Mouse (Mus musculus) midbrain, embryonic 16.5 days (tissue): Measurements from ENCODE around the gene Etfdh. TPM values are rescaled to one million over a fixed set of nuclear protein-coding genes. Genes with fewer than 3 reads are reported as not detected.

Source experiments
- ATAC-seq: fragments of 200-750 bp; cut with Nextera tagmentation; 2 replicates; pipeline ENCODE4 v1.8.0; 2017; ENCODE audit warnings: moderate TSS enrichment
- H3K27ac ChIP-seq: fragments of 300-500 bp; sonication (generic); 2 replicates; pipeline ENCODE4 v1.5.1; 2014; ENCODE audit warnings: mild to moderate bottlenecking, low read length, mixed read lengths
- H3K27me3 ChIP-seq: fragments of 300-500 bp; sonication (generic); 2 replicates; pipeline ENCODE4 v1.6.1; 2014; ENCODE audit warnings: low read depth, low read length, mixed read lengths; ENCODE audit not compliant: control insufficient read depth, insufficient read depth
- H3K36me3 ChIP-seq: fragments of 300-500 bp; sonication (generic); 2 replicates; pipeline ENCODE4 v1.6.1; 2014; ENCODE audit warnings: mild to moderate bottlenecking, low read length, moderate library complexity, mixed read lengths; ENCODE audit not compliant: control insufficient read depth, insufficient read depth
- H3K4me1 ChIP-seq: fragments of 300-500 bp; sonication (generic); 2 replicates; pipeline ENCODE4 v1.6.1; 2014; ENCODE audit warnings: mild to moderate bottlenecking, low read length, mixed read lengths; ENCODE audit not compliant: control insufficient read depth, insufficient read depth
- H3K4me2 ChIP-seq: fragments of 300-500 bp; sonication (generic); 2 replicates; pipeline ENCODE4 v1.6.1; 2014; ENCODE audit warnings: mild to moderate bottlenecking, low read length, mixed read lengths
- H3K4me3 ChIP-seq: fragments of 300-500 bp; sonication (generic); 2 replicates; pipeline ENCODE4 v1.5.1; 2014; ENCODE audit warnings: low read depth, mild to moderate bottlenecking, low read length, moderate library complexity, mixed read lengths
- H3K9ac ChIP-seq: fragments of 300-500 bp; sonication (generic); 2 replicates; pipeline ENCODE4 v1.6.1; 2014; ENCODE audit warnings: low read depth, low read length, mixed read lengths
- H3K9me3 ChIP-seq: fragments of 300-500 bp; sonication (generic); replicated peaks from 2 replicates; pipeline ENCODE4 v1.6.1; 2014; ENCODE audit warnings: mild to moderate bottlenecking, low read length, mixed read lengths; ENCODE audit not compliant: control insufficient read depth, poor library complexity, severe bottlenecking
- WGBS: fragments of 180-500 bp; shearing (Covaris S2); extraction: QIAGEN DNeasy Blood & Tissue Kit; methylation state at CpG from one replicate; pipeline ENCODE4 v1.1.7; 2014; 5-methylcytosine and 5-hydroxymethylcytosine counted together
- polyA plus RNA-seq: library from polyadenylated mRNA; unstranded; fragments of >200 nt; fragmentation: Nextera tagmentation; extraction: Ambion mirVana; gene quantifications from 2 replicates; pipeline ENCODE4 v1.2.1, GENCODE M21; 2015

Etfdh gene
- polyA plus RNA-seq, 1 experiment from 2014 or later, result 39.4 TPM

GRCm38 (mm10) chr3:79572399-79572798, 56.9 kb downstream of the Etfdh start:
- no peaks in the 10 kb centered on the region for H3K27me3 ChIP-seq
- ATAC-seq, result no peak
- WGBS, result 66% methylated on average over 3 of the region's 3 CpGs
- H3K9ac ChIP-seq, result no peak overlapping the region
- peaks cover 12% of the 10 kb centered on the region for H3K4me1 ChIP-seq
- H3K9me3 ChIP-seq, result no peaks in the 10 kb centered on the region
- H3K4me3 ChIP-seq, result no peak overlapping the region
- no peak overlapping the region for H3K4me2 ChIP-seq
- no peaks in the 10 kb centered on the region for H3K36me3 ChIP-seq
- H3K27ac ChIP-seq, result no peak overlapping the region

DNA sequence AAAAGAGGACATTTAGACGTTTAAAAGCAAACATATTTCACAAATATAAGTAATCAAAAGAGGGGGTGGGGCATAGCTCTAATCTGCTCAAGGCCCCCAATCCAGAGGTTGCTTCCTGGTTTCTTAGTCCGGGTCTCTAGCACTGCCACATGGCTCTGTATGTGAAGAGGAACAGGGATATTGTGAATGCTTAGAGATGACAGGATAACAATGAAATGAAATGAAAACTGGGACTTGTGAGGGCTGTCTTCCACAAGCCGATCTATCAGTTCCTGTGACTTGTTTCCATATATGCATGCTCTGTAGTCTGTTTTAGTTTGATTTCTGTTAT, 60.0 kb downstream of the Etfdh start:
- H3K27me3 ChIP-seq, result no peaks in the 10 kb centered on the region
- no peak overlapping the region for H3K4me2 ChIP-seq
- H3K9me3 ChIP-seq, result no peaks in the 10 kb centered on the region
- no peak overlapping the region for H3K9ac ChIP-seq
- WGBS, result 84% methylated on average over 3 of the region's 3 CpGs
- H3K4me1 ChIP-seq, result peaks cover 16% of the 10 kb centered on the region; the same call in 1 of the 2 replicates
- H3K4me3 ChIP-seq, result no peak overlapping the region
- H3K36me3 ChIP-seq, result no peaks in the 10 kb centered on the region
- H3K27ac ChIP-seq, result no peak overlapping the region
- no peak for ATAC-seq

DNA sequence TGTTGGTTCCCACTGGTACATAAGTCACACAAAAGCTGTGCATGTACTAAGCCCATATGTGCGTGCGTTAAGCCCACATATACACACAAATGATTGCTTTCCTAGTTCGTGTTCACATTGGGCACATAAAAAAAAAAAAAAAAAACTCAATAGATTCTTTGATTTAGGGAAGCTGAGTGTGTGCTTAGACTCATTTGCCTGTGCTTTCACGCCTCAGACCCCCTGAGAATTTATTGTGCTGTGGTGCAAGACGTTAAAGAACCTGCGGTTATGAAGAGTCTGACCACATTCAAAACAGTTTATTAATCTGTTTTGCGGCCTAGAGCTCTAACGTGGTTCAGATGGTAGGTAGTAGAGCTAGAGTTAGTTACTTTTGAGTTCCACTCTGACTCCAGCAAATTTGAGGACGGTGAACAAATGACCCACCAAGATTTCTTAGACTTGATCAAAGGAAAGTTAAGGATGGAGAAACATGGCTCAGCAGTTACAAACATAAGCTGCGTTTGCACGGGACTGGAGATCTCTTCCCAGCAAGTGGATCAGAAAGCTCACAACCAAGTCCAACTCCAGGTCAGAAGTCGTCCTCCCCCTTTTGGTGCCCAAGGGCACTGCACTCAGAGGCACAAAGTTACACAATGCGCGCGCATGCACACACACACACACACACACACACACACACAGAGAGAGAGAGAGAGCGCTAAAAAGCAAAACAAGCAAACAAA, 60.5 kb downstream of the Etfdh start:
- H3K4me2 ChIP-seq, result peak overlapping the region; percentile 82
- H3K9ac ChIP-seq, result no peak overlapping the region; the same call in 1 of the 2 replicates
- H3K4me1 ChIP-seq, result peaks cover 16% of the 10 kb centered on the region; the same call in 1 of the 2 replicates
- 82% methylated on average over 16 of the region's 16 CpGs for WGBS
- H3K27ac ChIP-seq, result no peak overlapping the region
- no peaks in the 10 kb centered on the region for H3K27me3 ChIP-seq
- no peaks in the 10 kb centered on the region for H3K36me3 ChIP-seq
- H3K4me3 ChIP-seq, result no peak overlapping the region; the same call in 1 of the 2 replicates
- no peak for ATAC-seq
- no peaks in the 10 kb centered on the region for H3K9me3 ChIP-seq

DNA sequence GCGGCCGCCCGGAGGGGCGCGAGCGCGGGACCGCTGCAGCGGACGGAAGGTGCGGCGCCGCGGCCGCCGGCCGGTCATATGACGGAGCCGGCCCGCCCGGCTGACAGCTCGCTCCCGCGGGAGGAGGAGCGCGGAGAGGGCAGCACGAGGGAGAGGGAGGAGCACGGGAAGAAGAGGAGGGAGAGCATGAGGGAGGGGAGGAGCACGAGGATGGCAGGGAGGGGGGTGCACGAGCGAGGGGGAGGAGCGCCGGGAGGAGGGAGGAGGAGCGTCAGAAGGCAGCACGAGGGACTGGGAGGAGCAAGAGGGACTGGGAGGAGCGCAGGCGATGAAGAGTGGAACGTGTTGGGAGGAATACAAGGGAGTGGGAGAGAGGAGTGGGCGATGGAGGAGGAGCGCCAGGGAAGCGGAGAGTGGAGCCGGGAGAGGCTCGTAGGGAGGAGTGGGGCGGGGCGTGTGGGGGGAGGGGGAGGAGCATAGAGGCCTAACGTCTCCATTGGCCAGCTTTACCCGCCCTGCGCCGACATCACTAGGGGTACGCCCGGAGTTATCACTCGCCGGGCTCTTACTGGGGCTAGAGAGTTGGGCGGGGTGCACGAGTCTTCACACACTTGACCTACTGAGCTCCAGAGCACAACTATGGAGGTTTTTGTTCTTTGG, 61.5 kb downstream of the Etfdh start, which contains the start of gene Fnip2:
Gene Fnip2 (minus strand): TSS at position 94 of the 660 bp plus-strand sequence.
- no peaks in the 10 kb centered on the region for H3K36me3 ChIP-seq
- ATAC-seq, result peak; percentile 96
- peak within 1 kb of the TSS; percentile 82 for H3K4me2 ChIP-seq
- no peaks in the 10 kb centered on the region for H3K9me3 ChIP-seq
- H3K27ac ChIP-seq, result peak within 1 kb of the TSS; percentile 74
- peak within 1 kb of the TSS; percentile 93 for H3K9ac ChIP-seq
- H3K4me1 ChIP-seq, result peaks cover 18% of the 10 kb centered on the region
- H3K27me3 ChIP-seq, result no peaks in the 10 kb centered on the region
- WGBS, result under 1% methylated on average over 52 of the region's 55 CpGs
- peak within 1 kb of the TSS; percentile 90 for H3K4me3 ChIP-seq

DNA sequence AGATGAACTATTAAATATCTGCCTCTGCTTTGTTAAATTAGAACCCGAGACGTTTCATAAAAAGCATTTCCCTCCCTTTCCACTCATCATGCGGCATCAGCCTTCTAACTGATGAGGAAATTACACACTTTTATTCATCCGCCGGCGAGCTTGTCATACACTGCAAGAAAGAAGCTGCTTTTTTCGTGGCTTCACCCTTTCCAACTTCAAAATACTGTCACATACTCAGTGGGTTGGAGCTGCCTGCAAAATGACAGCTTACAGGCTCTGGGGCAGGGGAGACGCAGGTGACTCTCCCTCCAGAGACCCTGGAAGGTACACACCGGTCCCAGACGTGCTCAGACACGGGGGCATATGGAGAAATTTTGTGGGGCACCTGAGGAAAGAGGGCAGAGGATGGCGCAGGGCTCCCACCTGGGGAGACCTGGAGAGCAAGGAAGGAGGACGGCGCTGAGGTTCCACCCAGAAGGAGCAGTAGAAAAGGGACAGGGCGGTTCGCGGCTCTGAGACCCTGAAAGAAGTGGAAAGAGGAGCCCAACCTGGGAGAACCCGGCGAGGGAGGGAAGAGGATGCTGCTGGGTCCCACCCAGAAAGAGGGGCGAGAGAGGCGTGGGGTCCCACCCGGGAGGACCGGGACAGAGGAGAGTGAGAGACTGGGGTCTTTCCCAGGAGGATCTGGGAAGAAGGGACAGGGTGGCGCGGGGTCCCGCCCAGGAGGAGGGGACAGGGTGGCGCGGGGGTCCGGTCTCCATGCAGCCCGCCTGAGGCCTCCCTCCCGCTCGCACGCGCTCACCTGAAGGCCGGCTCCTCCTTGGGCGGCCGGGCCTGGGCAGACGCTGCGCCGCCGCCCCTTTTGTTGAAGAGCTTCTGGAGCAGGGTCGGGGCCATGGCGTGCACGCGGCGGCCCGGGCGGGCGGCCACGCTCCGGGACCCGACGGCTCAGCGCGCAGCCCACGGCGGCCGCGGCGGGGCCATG, 62.3 kb downstream of the Etfdh start:
- Histone ChIP-seq H3K9ac (peak overlapping the region; percentile 93), H3K4me1 (peaks cover 19% of the 10 kb centered on the region), H3K9me3 (no peaks in the 10 kb centered on the region), H3K27me3 (no peaks in the 10 kb centered on the region), H3K4me2 (peak overlapping the region; percentile 82), H3K36me3 (no peaks in the 10 kb centered on the region), H3K4me3 (peak overlapping the region; percentile 90), H3K27ac (peak overlapping the region; percentile 74)
- ATAC-seq, result peak; percentile 81
- 1% methylated on average over 57 of the region's 60 CpGs for WGBS

- no peak overlapping the region for H3K4me3 ChIP-seq
- ATAC-seq, result no peak
- no peaks in the 10 kb centered on the region for H3K36me3 ChIP-seq
- H3K9me3 ChIP-seq, result no peaks in the 10 kb centered on the region
- H3K27ac ChIP-seq, result no peak overlapping the region
- H3K4me1 ChIP-seq, result peaks cover 19% of the 10 kb centered on the region
- no peak overlapping the region for H3K9ac ChIP-seq
- 86% methylated on average over 10 of the region's 10 CpGs for WGBS
- H3K27me3 ChIP-seq, result no peaks in the 10 kb centered on the region
- no peak overlapping the region for H3K4me2 ChIP-seq
Observed at GRCm38 (mm10) chr3:79564875-79565606, 64.3 kb downstream of the Etfdh start.

DNA sequence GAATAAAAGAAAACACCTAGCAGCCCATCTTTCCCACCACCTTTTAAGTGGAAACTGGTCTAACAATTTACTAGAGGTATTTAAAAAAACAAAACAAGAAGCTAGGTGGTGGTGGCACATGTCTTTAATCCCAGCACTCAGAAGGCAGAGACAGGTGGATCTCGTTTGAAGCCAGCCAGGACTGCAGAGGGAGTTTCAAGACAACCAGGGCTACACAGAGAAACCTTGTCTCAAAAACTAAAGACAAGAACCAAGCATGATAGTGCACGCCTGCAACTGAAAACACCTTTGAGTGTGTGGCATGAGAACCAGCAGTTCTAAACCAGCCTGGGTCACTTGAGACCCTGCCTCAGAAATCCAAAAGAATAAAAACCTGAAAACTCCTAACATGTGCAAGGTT, 65.8 kb downstream of the Etfdh start:
- Histone ChIP-seq H3K4me1 (peaks cover 19% of the 10 kb centered on the region), H3K27me3 (no peaks in the 10 kb centered on the region), H3K9me3 (no peaks in the 10 kb centered on the region), H3K4me2 (no peak overlapping the region), H3K27ac (no peak overlapping the region), H3K4me3 (no peak overlapping the region), H3K36me3 (no peaks in the 10 kb centered on the region), H3K9ac (no peak overlapping the region)
- 83% methylated on average over 2 of the region's 2 CpGs for WGBS
- ATAC-seq, result no peak
